Mouse (Mus musculus) splenic B cell, adult 2 months (primary cell): Measurements from ENCODE around the gene Cfhr2.
"Not testable (repeated sequence)": the region's sequence is repeated elsewhere in the genome, so short reads cannot be mapped to it uniquely, and the experiment has no call there.

Source experiments
- DNase-seq: peaks from one replicate; pipeline ENCODE4 v3.0.0-alpha.2; 2011; ENCODE audit warnings: low read depth, low spot score
- H3K27me3 ChIP-seq: 2 replicates; pipeline ENCODE4 v1.6.1; 2012; ENCODE audit warnings: mild to moderate bottlenecking, low read length, moderate library complexity, mixed read lengths; ENCODE audit not compliant: control insufficient read depth, poor library complexity, insufficient read depth, severe bottlenecking
- H3K36me3 ChIP-seq: 2 replicates; pipeline ENCODE4 v1.6.1; 2012; ENCODE audit warnings: mild to moderate bottlenecking, low read length, moderate library complexity, mixed read lengths; ENCODE audit not compliant: control insufficient read depth, poor library complexity, insufficient read depth, severe bottlenecking

The Cfhr2 gene

GRCm38 (mm10) chr1:139858548-139858947, at the start of gene Cfhr2:
Gene Cfhr2 (minus strand): TSS chr1:139858702.
- H3K36me3 ChIP-seq: no peaks in the 10 kb centered on the region
- DNase-seq: no peak
- H3K27me3 ChIP-seq: no peaks in the 10 kb centered on the region

- Histone ChIP-seq H3K36me3 (no peaks in the 10 kb centered on the region), H3K27me3 (no peaks in the 10 kb centered on the region)
- no peak for DNase-seq
Measured at GRCm38 (mm10) chr1:139863751-139864150, 5.2 kb upstream of the Cfhr2 start.

- no peak for DNase-seq
- Histone ChIP-seq H3K36me3 (no peaks in the 10 kb centered on the region), H3K27me3 (no peaks in the 10 kb centered on the region)
Measured at GRCm38 (mm10) chr1:139860176-139860575, 1.7 kb upstream of the Cfhr2 start.

GRCm38 (mm10) chr1:139839699-139840098, 18.8 kb downstream of the Cfhr2 start:
- no peaks in the 10 kb centered on the region for H3K36me3 ChIP-seq
- H3K27me3 ChIP-seq: no peaks in the 10 kb centered on the region
- no peak for DNase-seq

GRCm38 (mm10) chr1:139839290-139839689, 19.2 kb downstream of the Cfhr2 start:
- Histone ChIP-seq H3K36me3 (no peaks in the 10 kb centered on the region), H3K27me3 (no peaks in the 10 kb centered on the region)
- no peak for DNase-seq

GRCm38 (mm10) chr1:139808594-139808993, 49.9 kb downstream of the Cfhr2 start:
- no peaks in the 10 kb centered on the region for H3K27me3 ChIP-seq
- H3K36me3 ChIP-seq: no peaks in the 10 kb centered on the region
- no peak for DNase-seq

GRCm38 (mm10) chr1:139781143-139781542, 77.4 kb downstream of the Cfhr2 start, which contains the start of gene Gm4788:
Gene Gm4788 (minus strand): TSS chr1:139781243.
- H3K36me3 ChIP-seq: no peaks in the 10 kb centered on the region
- no peaks in the 10 kb centered on the region for H3K27me3 ChIP-seq
- no peak for DNase-seq

- not testable (repeated sequence) for H3K36me3 ChIP-seq, DNase-seq, H3K27me3 ChIP-seq
Measured at GRCm38 (mm10) chr1:139769913-139770312, 88.6 kb downstream of the Cfhr2 start.
